Mouse (Mus musculus) hindbrain, embryonic 10.5 days (tissue): ENCODE results near the gene Luzp4. TPM values are rescaled to one million over a fixed set of nuclear protein-coding genes. Genes with fewer than 3 reads are reported as not detected.
"Not testable (repeated sequence)": the region's sequence is repeated elsewhere in the genome, so short reads cannot be mapped to it uniquely, and the experiment has no call there.

ENCODE experiments used
- DNase-seq: peaks from one replicate; pipeline ENCODE4 v3.0.0-alpha.2; 2017; ENCODE audit warnings: low spot score
- H3K27ac ChIP-seq: fragments of 300-500 bp; sonication (generic); 2 replicates; pipeline ENCODE4 v1.5.1; 2016; ENCODE audit warnings: mild to moderate bottlenecking, moderate library complexity
- H3K27me3 ChIP-seq: fragments of 300-500 bp; sonication (generic); 2 replicates; pipeline ENCODE4 v1.6.1; 2016; ENCODE audit warnings: mild to moderate bottlenecking; ENCODE audit not compliant: poor library complexity, insufficient read depth, severe bottlenecking
- H3K36me3 ChIP-seq: fragments of 300-500 bp; sonication (generic); 2 replicates; pipeline ENCODE4 v1.6.1; 2016; ENCODE audit warnings: mild to moderate bottlenecking, moderate library complexity
- H3K4me1 ChIP-seq: fragments of 300-500 bp; sonication (generic); replicated peaks from 2 replicates; pipeline ENCODE4 v1.6.1; 2016; ENCODE audit warnings: mild to moderate bottlenecking
- H3K4me3 ChIP-seq: fragments of 300-500 bp; sonication (generic); 2 replicates; pipeline ENCODE4 v1.5.1; 2016; ENCODE audit warnings: mild to moderate bottlenecking, moderate library complexity
- H3K9me3 ChIP-seq: fragments of 300-500 bp; sonication (generic); 2 replicates; pipeline ENCODE4 v1.6.1; 2016; ENCODE audit warnings: mild to moderate bottlenecking, moderate library complexity
- WGBS: fragments of 180-500 bp; shearing (Covaris S2); methylation state at CpG from one replicate; pipeline ENCODE4 v1.1.7; 2016; 5-methylcytosine and 5-hydroxymethylcytosine counted together
- polyA plus RNA-seq: library from polyadenylated mRNA; unstranded; fragments of >200 nt; fragmentation: Nextera tagmentation; extraction: Ambion mirVana; gene quantifications from 2 replicates; pipeline ENCODE4 v1.2.1, GENCODE M21; 2016

Gene Luzp4
- not detected in 2 replicates for polyA plus RNA-seq

GRCm38 (mm10) chrX:148857340-148857739 is at the start of gene Luzp4:
Gene Luzp4, plus strand, starts transcription at chrX:148857640.
- H3K27me3 ChIP-seq, H3K27ac ChIP-seq, H3K9me3 ChIP-seq, H3K4me1 ChIP-seq, H3K36me3 ChIP-seq, H3K4me3 ChIP-seq, DNase-seq: not testable (repeated sequence)
- WGBS: 72% methylated on average over 4 of the region's 6 CpGs

GRCm38 (mm10) chrX:148841801-148842200 is 15.6 kb upstream of the Luzp4 start:
- not testable (repeated sequence) for H3K4me3 ChIP-seq, H3K4me1 ChIP-seq, DNase-seq, H3K27ac ChIP-seq, H3K36me3 ChIP-seq, H3K9me3 ChIP-seq, H3K27me3 ChIP-seq
- WGBS: 93% methylated on average over 4 of the region's 4 CpGs

Other genes starting within 250 kb of the Luzp4 start
- not detected in 2 replicates for gene Gm8334, start 242.5 kb upstream of the Luzp4 start, polyA plus RNA-seq
- gene Gm15127, start 194.0 kb upstream of the Luzp4 start, polyA plus RNA-seq: not detected in 2 replicates
- not detected in 2 replicates for gene Ott, start 216.6 kb downstream of the Luzp4 start, polyA plus RNA-seq